Mouse (Mus musculus) myocyte (in vitro differentiated cells): ENCODE measurements around the gene Runx3. TPM values are rescaled to one million over a fixed set of nuclear protein-coding genes. Genes with fewer than 3 reads are reported as not detected.

Source experiments
- H3K27me3 ChIP-seq: one replicate; pipeline ENCODE4 v1.6.1; 2011; ENCODE audit not compliant: control insufficient read depth, insufficient read depth, insufficient read length
- H3K36me3 ChIP-seq: one replicate; pipeline ENCODE4 v1.6.1; 2011; ENCODE audit not compliant: control insufficient read depth, insufficient read depth
- H3K4me2 ChIP-seq: one replicate; pipeline ENCODE4 v1.6.1; 2011; ENCODE audit warnings: low read depth, control low read depth
- H3K4me3 ChIP-seq: one replicate; pipeline ENCODE4 v1.5.1; 2011; ENCODE audit warnings: mild to moderate bottlenecking, control low read depth, moderate library complexity
- H3K79me2 ChIP-seq: one replicate; pipeline ENCODE4 v1.6.1; 2011; ENCODE audit not compliant: control insufficient read depth, insufficient read depth
- H3ac ChIP-seq: one replicate; pipeline ENCODE4 v1.6.1; 2011; ENCODE audit not compliant: control insufficient read depth, insufficient read length
- CEBPB ChIP-seq: IDR thresholded peaks from 2 replicates; pipeline ENCODE4 v1.6.1; 2011; ENCODE audit warnings: mild to moderate bottlenecking, moderate library complexity; ENCODE audit not compliant: poor library complexity, insufficient read depth, severe bottlenecking
- E2F4 ChIP-seq: IDR thresholded peaks from one replicate; pipeline ENCODE4 v1.6.1; 2011; ENCODE audit warnings: mild to moderate bottlenecking, control low read depth, moderate library complexity; ENCODE audit not compliant: insufficient read depth
- MAX ChIP-seq: IDR thresholded peaks from one replicate; pipeline ENCODE4 v1.6.1; 2011; ENCODE audit warnings: low read depth, mild to moderate bottlenecking, control low read depth
- MYOD1 ChIP-seq, 3 experiments: IDR thresholded peaks; one replicate each; pipeline ENCODE4 v1.6.1; 2011; ENCODE audit warnings: control low read depth in 2 of 3, low read depth in 2 of 3, mild to moderate bottlenecking in 2 of 3, moderate library complexity in 1 of 3; ENCODE audit not compliant: insufficient read length in 2 of 3, control insufficient read depth in 1 of 3
- MYOG ChIP-seq, 3 experiments: IDR thresholded peaks; one replicate each; pipeline ENCODE4 v1.6.1; 2011; ENCODE audit warnings: control low read depth in 2 of 3, low read depth in 2 of 3, mild to moderate bottlenecking in 2 of 3; ENCODE audit not compliant: insufficient read length in 2 of 3, control insufficient read depth in 1 of 3, insufficient read depth in 1 of 3
- POLR2A ChIP-seq: IDR thresholded peaks from one replicate; pipeline ENCODE4 v1.6.1; 2011; ENCODE audit warnings: low read depth, mild to moderate bottlenecking, control low read depth, moderate library complexity; ENCODE audit not compliant: insufficient read length
- POLR2AphosphoS2 ChIP-seq: IDR thresholded peaks from one replicate; pipeline ENCODE4 v1.6.1; 2011; ENCODE audit warnings: low read depth, control low read depth; ENCODE audit not compliant: insufficient read length
- REST ChIP-seq: IDR thresholded peaks from one replicate; pipeline ENCODE4 v1.6.1; 2011; ENCODE audit warnings: mild to moderate bottlenecking, control low read depth, moderate library complexity; ENCODE audit not compliant: insufficient read depth, insufficient read length
- SRF ChIP-seq: IDR thresholded peaks from one replicate; pipeline ENCODE4 v1.6.1; 2011; ENCODE audit warnings: low read depth; ENCODE audit not compliant: control insufficient read depth, insufficient read length
- TCF12 ChIP-seq: IDR thresholded peaks from one replicate; pipeline ENCODE4 v1.6.1; 2011; ENCODE audit warnings: mild to moderate bottlenecking, control low read depth; ENCODE audit not compliant: poor library complexity, insufficient read depth, severe bottlenecking
- TCF3 ChIP-seq: IDR thresholded peaks from one replicate; pipeline ENCODE4 v1.6.1; 2011; ENCODE audit warnings: low read depth, control low read depth; ENCODE audit not compliant: insufficient read length
- USF1 ChIP-seq: IDR thresholded peaks from one replicate; pipeline ENCODE4 v1.6.1; 2011; ENCODE audit warnings: low read depth, mild to moderate bottlenecking, control low read depth, moderate library complexity
- polyA plus RNA-seq: library from polyadenylated mRNA; unstranded; fragments of >200 nt; fragmentation: generic; extraction: Trizol; gene quantifications from one replicate; pipeline ENCODE4 v1.2.1, GENCODE M21; 2012; ENCODE audit warnings: missing spikeins

Gene Runx3
- polyA plus RNA-seq, 1 experiment = 19.6 TPM

- Histone ChIP-seq H3ac (no peak overlapping the region), H3K4me3 (no peak overlapping the region), H3K79me2 (no peaks in the 10 kb centered on the region), H3K36me3 (no peaks in the 10 kb centered on the region), H3K4me2 (no peak overlapping the region), H3K27me3 (no peaks in the 10 kb centered on the region)
- TF ChIP-seq POLR2AphosphoS2 (no peak), CEBPB (no peak), USF1 (no peak), REST (no peak), SRF (no peak), MYOG (IDR thresholded peaks at IDR 0.05; ENCODE audit: control insufficient read depth in 1 of 3, insufficient read depth in 1 of 3, insufficient read length in 2 of 3, low read depth in 2 of 3) (no peak), MYOD1 (IDR thresholded peaks at IDR 0.05; ENCODE audit: control insufficient read depth in 1 of 3, insufficient read length in 2 of 3, low read depth in 2 of 3) (no peak)
Measured at GRCm38 (mm10) chr4:135083089-135083488, 37.4 kb upstream of the Runx3 start.

GRCm38 (mm10) chr4:135085077-135085853 lies 35.2 kb upstream of the Runx3 start:
- Histone ChIP-seq H3K36me3 (no peaks in the 10 kb centered on the region), H3K4me2 (no peak overlapping the region), H3K27me3 (no peaks in the 10 kb centered on the region), H3K79me2 (no peaks in the 10 kb centered on the region), H3ac (no peak overlapping the region), H3K4me3 (no peak overlapping the region)
- TF ChIP-seq REST (no peak), MYOG (IDR thresholded peaks at IDR 0.05; ENCODE audit: control insufficient read depth in 1 of 3, insufficient read depth in 1 of 3, insufficient read length in 2 of 3, low read depth in 2 of 3) (no peak), MYOD1 (IDR thresholded peaks at IDR 0.05; ENCODE audit: control insufficient read depth in 1 of 3, insufficient read length in 2 of 3, low read depth in 2 of 3) (no peak), POLR2A (no peak), SRF (no peak), USF1 (no peak), POLR2AphosphoS2 (no peak), E2F4 (no peak), TCF3 (no peak), TCF12 (no peak), CEBPB (no peak), MAX (no peak)

DNA sequence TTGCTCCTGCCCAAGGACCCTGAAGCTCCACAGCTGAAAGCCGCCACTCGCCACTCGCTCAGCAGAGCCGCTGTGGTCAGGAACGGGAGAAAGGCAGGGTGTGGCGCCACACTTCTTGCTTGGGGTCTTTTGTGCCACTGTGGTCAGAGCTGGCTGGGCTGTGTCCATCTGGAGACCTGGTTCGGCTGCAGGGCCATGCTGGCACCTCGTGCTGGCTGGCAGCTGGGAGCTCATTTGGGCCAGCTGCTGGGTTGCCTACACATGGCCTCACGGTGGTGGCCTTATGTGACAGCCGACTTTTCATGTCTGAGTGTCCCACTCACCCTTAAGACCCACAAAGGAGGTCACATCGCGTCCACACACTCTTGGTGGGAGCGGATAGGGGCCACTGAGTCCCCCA lies 29.8 kb upstream of the Runx3 start:
- Histone ChIP-seq H3K4me2 (no peak overlapping the region), H3ac (no peak overlapping the region), H3K27me3 (no peaks in the 10 kb centered on the region), H3K36me3 (no peaks in the 10 kb centered on the region), H3K4me3 (no peak overlapping the region), H3K79me2 (no peaks in the 10 kb centered on the region)
- no peak for TF ChIP-seq TCF12
- TF ChIP-seq REST = no peak
- no peak for TF ChIP-seq USF1
- TF ChIP-seq TCF3 = peak; percentile 50
- no peak for TF ChIP-seq CEBPB
- TF ChIP-seq MYOD1 (IDR thresholded peaks at IDR 0.05; ENCODE audit: control insufficient read depth in 1 of 3, insufficient read length in 2 of 3, low read depth in 2 of 3) = peak in 2 of 3 experiments; percentile 41 to 76
- no peak for TF ChIP-seq E2F4
- peak in 2 of 3 experiments; percentile 74 to 80 for TF ChIP-seq MYOG (IDR thresholded peaks at IDR 0.05; ENCODE audit: control insufficient read depth in 1 of 3, insufficient read depth in 1 of 3, insufficient read length in 2 of 3, low read depth in 2 of 3)
- TF ChIP-seq SRF = no peak
- no peak for TF ChIP-seq POLR2AphosphoS2
- TF ChIP-seq POLR2A = no peak

GRCm38 (mm10) chr4:135092871-135093270 lies 27.6 kb upstream of the Runx3 start:
- no peak for TF ChIP-seq SRF
- TF ChIP-seq TCF3 = no peak
- TF ChIP-seq CEBPB = no peak
- no peak for TF ChIP-seq MAX
- TF ChIP-seq MYOG (IDR thresholded peaks at IDR 0.05; ENCODE audit: control insufficient read depth in 1 of 3, insufficient read depth in 1 of 3, insufficient read length in 2 of 3, low read depth in 2 of 3) = no peak
- no peak for TF ChIP-seq POLR2A
- TF ChIP-seq MYOD1 (IDR thresholded peaks at IDR 0.05; ENCODE audit: control insufficient read depth in 1 of 3, insufficient read length in 2 of 3, low read depth in 2 of 3) = no peak
- no peak for TF ChIP-seq TCF12
- no peak for TF ChIP-seq USF1
- TF ChIP-seq E2F4 = no peak
- TF ChIP-seq REST = no peak
- no peak for TF ChIP-seq POLR2AphosphoS2
- Histone ChIP-seq H3K36me3 (no peaks in the 10 kb centered on the region), H3K27me3 (no peaks in the 10 kb centered on the region), H3K4me3 (no peak overlapping the region), H3K4me2 (no peak overlapping the region), H3K79me2 (no peaks in the 10 kb centered on the region), H3ac (no peak overlapping the region)
